In genomic region chr5:137569665-137570064, GRCm38 (mm10) we compare ENCODE assay signal across 8 mouse cellular contexts. TPM values are rescaled to one million over a fixed set of nuclear protein-coding genes. Genes with fewer than 3 reads are reported as not detected.
DNase-seq lines count a peak whose midpoint lies in the region.

TSS of gene Tfr2 (plus strand) at chr5:137569840.

- DNase-seq in layer of hippocampus, adult 8-10 months (ENCODE audit: low spot score in 2 of 2), result no peak
- DNase-seq in layer of hippocampus, adult 11-12 months (ENCODE audit: low spot score), result no peak
- peak; percentile 42 for DNase-seq in adipocyte (ENCODE audit: low spot score)
- peak; percentile 31 for DNase-seq in heart, adult 8-10 months (ENCODE audit: low spot score)
- peak; percentile 60 to 82 for DNase-seq in kidney, postnatal 36 days
- peak; percentile 78 for DNase-seq in lung, postnatal 36 days
- peak; percentile 71 for DNase-seq in testis, postnatal 14 days (ENCODE audit: low spot score)
- DNase-seq in cerebellum, adult 18-20 months, result no peak

RNA-seq across cellular contexts. Expression of gene Tfr2, which starts in this region (rescaled TPM):
- 10 to 100 TPM; 12.5 to 21.7 (median 15.9) TPM for total RNA-seq in layer of hippocampus, adult 8-10 months (2022)
- under 1 TPM in 1 of 4 experiments, not detected in 3; 0.09 TPM for total RNA-seq in heart, adult 8-10 months (2022)

Comparison
In these comparisons a context has a peak if more than half of its experiments do, and no peak if none do; other contexts are left out.
1. RNA of gene Tfr2 (total RNA-seq): 12.5 to 21.7 TPM in layer of hippocampus, adult 8-10 months; 0.09 TPM in heart, adult 8-10 months; every median in the first group is over 10 times any median in the second.
2. Peak in DNase-seq in heart, adult 8-10 months; RNA of the gene not detected or under 1 TPM.
3. DNase-seq: peak in adipocyte (single experiment), kidney, postnatal 36 days (2 of 2), lung, postnatal 36 days (single experiment) and testis, postnatal 14 days (single experiment); none in layer of hippocampus, adult 8-10 months (0 of 2), layer of hippocampus, adult 11-12 months (single experiment) and cerebellum, adult 18-20 months (0 of 2).